Mouse (Mus musculus) embryonic facial prominence, embryonic 12.5 days (tissue): Measurements from ENCODE around the gene Htr7. TPM values are rescaled to one million over a fixed set of nuclear protein-coding genes. Genes with fewer than 3 reads are reported as not detected.

ENCODE experiments used
- ATAC-seq: fragments of 200-750 bp; cut with Nextera tagmentation; 2 replicates; pipeline ENCODE4 v1.8.0; 2017; ENCODE audit not compliant: insufficient number of reproducible peaks, insufficient read depth, low FRiP score, low TSS enrichment
- H3K27ac ChIP-seq: fragments of 300-500 bp; sonication (generic); 2 replicates; pipeline ENCODE4 v1.5.1; 2016; ENCODE audit warnings: mild to moderate bottlenecking
- H3K27me3 ChIP-seq: fragments of 300-500 bp; sonication (generic); 2 replicates; pipeline ENCODE4 v1.6.1; 2016; ENCODE audit warnings: mild to moderate bottlenecking, moderate library complexity
- H3K36me3 ChIP-seq: fragments of 300-500 bp; sonication (generic); 2 replicates; pipeline ENCODE4 v1.6.1; 2016; ENCODE audit warnings: mild to moderate bottlenecking
- H3K4me1 ChIP-seq: fragments of 300-500 bp; sonication (generic); 2 replicates; pipeline ENCODE4 v1.6.1; 2016
- H3K4me2 ChIP-seq: fragments of 300-500 bp; sonication (generic); replicated peaks from 2 replicates; pipeline ENCODE4 v1.6.1; 2016; ENCODE audit warnings: mild to moderate bottlenecking, moderate library complexity
- H3K4me3 ChIP-seq: fragments of 300-500 bp; sonication (generic); 2 replicates; pipeline ENCODE4 v1.5.1; 2016; ENCODE audit warnings: mild to moderate bottlenecking
- H3K9ac ChIP-seq: fragments of 300-500 bp; sonication (generic); 2 replicates; pipeline ENCODE4 v1.6.1; 2016; ENCODE audit warnings: mild to moderate bottlenecking, moderate library complexity
- H3K9me3 ChIP-seq: fragments of 300-500 bp; sonication (generic); 2 replicates; pipeline ENCODE4 v1.6.1; 2016; ENCODE audit warnings: mild to moderate bottlenecking, moderate library complexity
- WGBS: fragments of 180-500 bp; shearing (Covaris S2); methylation state at CpG from one replicate; pipeline ENCODE4 v1.1.7; 2016; 5-methylcytosine and 5-hydroxymethylcytosine counted together
- polyA plus RNA-seq: library from polyadenylated mRNA; unstranded; fragments of >200 nt; fragmentation: Nextera tagmentation; extraction: Ambion mirVana; gene quantifications from 2 replicates; pipeline ENCODE4 v1.2.1, GENCODE M21; 2016

Gene Htr7
- polyA plus RNA-seq, 1 experiment from 2014 or later, result 1.1 TPM

- H3K27me3 ChIP-seq, result no peaks in the 10 kb centered on the region
- H3K27ac ChIP-seq, result no peak overlapping the region
- no peak overlapping the region for H3K9ac ChIP-seq
- WGBS, result 56% methylated on average over 1 of the region's 1 CpGs
- H3K4me2 ChIP-seq, result no peak overlapping the region
- no peak overlapping the region for H3K4me3 ChIP-seq
- ATAC-seq, result no peak
- H3K4me1 ChIP-seq, result no peaks in the 10 kb centered on the region
- H3K36me3 ChIP-seq, result no peaks in the 10 kb centered on the region
- H3K9me3 ChIP-seq, result no peaks in the 10 kb centered on the region
Measured at GRCm38 (mm10) chr19:35949888-35950287, 107.4 kb downstream of the Htr7 start.

GRCm38 (mm10) chr19:35924961-35925495 is 132.3 kb downstream of the Htr7 start:
- no peak for ATAC-seq
- Histone ChIP-seq H3K9me3 (no peaks in the 10 kb centered on the region), H3K4me2 (no peak overlapping the region), H3K27ac (no peak overlapping the region), H3K4me1 (no peaks in the 10 kb centered on the region), H3K27me3 (no peaks in the 10 kb centered on the region), H3K9ac (no peak overlapping the region), H3K4me3 (no peak overlapping the region), H3K36me3 (no peaks in the 10 kb centered on the region)
- 46% methylated on average over 3 of the region's 3 CpGs for WGBS

- ATAC-seq, result no peak
- Histone ChIP-seq H3K4me1 (no peaks in the 10 kb centered on the region), H3K9me3 (no peaks in the 10 kb centered on the region), H3K4me2 (no peak overlapping the region), H3K27ac (no peak overlapping the region), H3K36me3 (no peaks in the 10 kb centered on the region), H3K9ac (no peak overlapping the region), H3K27me3 (no peaks in the 10 kb centered on the region), H3K4me3 (no peak overlapping the region)
- WGBS, result 44% methylated on average over 5 of the region's 5 CpGs
Measured at GRCm38 (mm10) chr19:35924418-35924817, 132.9 kb downstream of the Htr7 start.

Other genes with a start within 250 kb of the Htr7 start
- gene Rpp30, start 26.2 kb upstream of the Htr7 start, polyA plus RNA-seq, result 79.2 and 86.5 TPM in 2 replicates
- gene Ankrd1, start 62.6 kb upstream of the Htr7 start, polyA plus RNA-seq, result 0.40 and 0.45 TPM in 2 replicates